Mouse (Mus musculus) heart, embryonic 11.5 days (tissue): ENCODE data around the gene Arhgef15. TPM values are rescaled to one million over a fixed set of nuclear protein-coding genes. Genes with fewer than 3 reads are reported as not detected.
A peak's percentile ranks its signal among the peaks of the same experiment; 100 is the strongest.

Source experiments
- ATAC-seq: fragments of 200-750 bp; cut with Nextera tagmentation; replicated peaks from 2 replicates; pipeline ENCODE4 v1.8.0; 2017; ENCODE audit warnings: moderate library complexity; ENCODE audit not compliant: insufficient number of reproducible peaks, low FRiP score, low TSS enrichment
- H3K27ac ChIP-seq: fragments of 300-500 bp; sonication (generic); 2 replicates; pipeline ENCODE4 v1.5.1; 2014; ENCODE audit warnings: mild to moderate bottlenecking, low read depth, low read length
- H3K27me3 ChIP-seq: fragments of 300-500 bp; sonication (generic); 2 replicates; pipeline ENCODE4 v1.6.1; 2014; ENCODE audit warnings: mild to moderate bottlenecking, low read length, mixed read lengths; ENCODE audit not compliant: control insufficient read depth, insufficient read depth
- H3K36me3 ChIP-seq: fragments of 300-500 bp; sonication (generic); 2 replicates; pipeline ENCODE4 v1.6.1; 2014; ENCODE audit warnings: mild to moderate bottlenecking, low read length, moderate library complexity, mixed read lengths; ENCODE audit not compliant: control insufficient read depth, insufficient read depth
- H3K4me1 ChIP-seq: fragments of 300-500 bp; sonication (generic); 2 replicates; pipeline ENCODE4 v1.6.1; 2014; ENCODE audit warnings: low read length; ENCODE audit not compliant: control insufficient read depth, insufficient read depth
- H3K4me2 ChIP-seq: fragments of 300-500 bp; sonication (generic); 2 replicates; pipeline ENCODE4 v1.6.1; 2014; ENCODE audit warnings: mild to moderate bottlenecking, moderate library complexity
- H3K4me3 ChIP-seq: fragments of 300-500 bp; sonication (generic); 2 replicates; pipeline ENCODE4 v1.5.1; 2014; ENCODE audit warnings: low read depth, low read length
- H3K9ac ChIP-seq: fragments of 300-500 bp; sonication (generic); 2 replicates; pipeline ENCODE4 v1.6.1; 2014; ENCODE audit warnings: mild to moderate bottlenecking, low read depth, low read length, moderate library complexity
- H3K9me3 ChIP-seq: fragments of 300-500 bp; sonication (generic); replicated peaks from 2 replicates; pipeline ENCODE4 v1.6.1; 2016; ENCODE audit warnings: low read length; ENCODE audit not compliant: control insufficient read depth
- WGBS: fragments of 180-500 bp; shearing (Covaris S2); extraction: QIAGEN DNeasy Blood & Tissue Kit; methylation state at CpG from one replicate; pipeline ENCODE4 v1.1.7; 2014; ENCODE audit not compliant: insufficient replicate concordance; 5-methylcytosine and 5-hydroxymethylcytosine counted together
- polyA plus RNA-seq: library from polyadenylated mRNA; unstranded; fragments of >200 nt; fragmentation: Nextera tagmentation; extraction: Ambion mirVana; gene quantifications from 2 replicates; pipeline ENCODE4 v1.2.1, GENCODE M21; 2014

The Arhgef15 gene
- polyA plus RNA-seq, 1 experiment from 2014 or later, result 9.0 TPM

- 0 out of 2 replicates have a peak, but pooled peaks have one; percentile 40 for ATAC-seq
- Histone ChIP-seq H3K27me3 (0 out of 2 replicates have a peak, but pooled peaks cover 2% of the 10 kb centered on the region), H3K4me2 (peak overlapping the region; percentile 68), H3K27ac (no peak overlapping the region), H3K9me3 (no peaks in the 10 kb centered on the region), H3K4me1 (peaks cover 7% of the 10 kb centered on the region; the same call in 1 of the 2 replicates), H3K9ac (peak overlapping the region; percentile 67), H3K36me3 (peaks cover 21% of the 10 kb centered on the region), H3K4me3 (peak overlapping the region; percentile 93)
- 22% methylated on average over 31 of the region's 31 CpGs for WGBS
These were observed 56.5 kb downstream of the Arhgef15 start for GRCm38 (mm10) chr11:68900519-68901350.

DNA sequence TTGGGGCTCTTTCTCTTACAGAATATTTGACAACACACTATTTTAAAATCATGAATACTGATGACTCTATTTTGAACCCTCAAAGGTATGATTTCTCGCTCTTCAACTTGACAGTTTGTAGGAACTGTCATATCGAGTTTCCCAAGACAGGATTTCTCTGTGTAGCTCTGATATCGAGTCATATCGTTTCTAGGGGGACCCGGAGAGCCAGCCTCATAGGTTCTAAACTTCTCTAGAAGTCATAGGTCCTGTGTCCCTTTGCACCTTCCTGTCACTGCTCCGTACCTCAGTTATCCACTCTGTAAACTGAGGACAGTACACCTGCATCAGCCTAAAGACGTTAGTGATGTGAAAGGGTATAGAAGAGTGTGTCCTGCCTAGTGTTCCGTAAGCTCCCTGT lies 57.5 kb downstream of the Arhgef15 start:
- H3K9me3 ChIP-seq, result no peaks in the 10 kb centered on the region
- ATAC-seq, result no peak
- peaks cover 7% of the 10 kb centered on the region; the same call in 1 of the 2 replicates for H3K4me1 ChIP-seq
- H3K36me3 ChIP-seq, result peaks cover 15% of the 10 kb centered on the region
- H3K4me2 ChIP-seq, result no peak overlapping the region
- H3K27ac ChIP-seq, result no peak overlapping the region
- no peak overlapping the region for H3K4me3 ChIP-seq
- 0 out of 2 replicates have a peak, but pooled peaks cover 2% of the 10 kb centered on the region for H3K27me3 ChIP-seq
- WGBS, result 83% methylated on average over 8 of the region's 8 CpGs
- H3K9ac ChIP-seq, result no peak overlapping the region

DNA sequence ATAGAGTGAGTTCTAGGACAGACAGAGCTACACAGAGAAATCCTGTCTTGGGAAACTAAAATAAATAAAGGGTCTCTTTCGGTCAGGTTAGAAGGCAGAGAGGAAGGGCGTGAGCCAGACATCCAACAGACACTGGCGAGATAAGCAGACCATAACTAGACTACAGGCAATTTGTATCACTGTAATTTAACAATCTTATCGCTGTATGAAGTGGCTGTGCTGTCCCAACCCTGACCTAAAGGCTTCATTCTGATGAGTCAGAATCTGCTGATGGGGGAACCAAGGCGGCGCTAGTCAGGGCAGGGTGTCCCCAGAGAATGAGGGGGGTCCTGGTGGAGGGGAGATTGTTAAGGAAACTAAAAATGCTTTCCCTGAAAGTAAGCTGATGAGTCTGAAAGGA lies 58.5 kb downstream of the Arhgef15 start:
- Histone ChIP-seq H3K27me3 (0 out of 2 replicates have a peak, but pooled peaks cover 2% of the 10 kb centered on the region), H3K27ac (no peak overlapping the region), H3K9ac (no peak overlapping the region), H3K36me3 (peaks cover 10% of the 10 kb centered on the region), H3K4me3 (no peak overlapping the region), H3K4me2 (no peak overlapping the region), H3K9me3 (no peaks in the 10 kb centered on the region), H3K4me1 (peaks cover 7% of the 10 kb centered on the region; the same call in 1 of the 2 replicates)
- WGBS, result 65% methylated on average over 6 of the region's 6 CpGs
- no peak for ATAC-seq

- Histone ChIP-seq H3K36me3 (peaks cover under 1% of the 10 kb centered on the region; the same call in 1 of the 2 replicates), H3K4me2 (no peak overlapping the region), H3K27me3 (peaks cover 2% of the 10 kb centered on the region; the same call in 1 of the 2 replicates), H3K9ac (no peak overlapping the region), H3K27ac (no peak overlapping the region), H3K9me3 (no peaks in the 10 kb centered on the region), H3K4me3 (no peak overlapping the region), H3K4me1 (peaks cover 9% of the 10 kb centered on the region; the same call in 1 of the 2 replicates)
- WGBS, result 67% methylated on average over 6 of the region's 6 CpGs
- ATAC-seq, result no peak
These were observed 59.4 kb downstream of the Arhgef15 start for GRCm38 (mm10) chr11:68897838-68898237.

GRCm38 (mm10) chr11:68897120-68897519 lies 60.2 kb downstream of the Arhgef15 start:
- WGBS, result 36% methylated on average over 4 of the region's 4 CpGs
- ATAC-seq, result no peak
- H3K27me3 ChIP-seq, result peaks cover 2% of the 10 kb centered on the region; the same call in 1 of the 2 replicates

GRCm38 (mm10) chr11:68896247-68896646 lies 61.0 kb downstream of the Arhgef15 start:
- no peak overlapping the region for H3K9ac ChIP-seq
- H3K4me2 ChIP-seq, result no peak overlapping the region
- peaks cover 2% of the 10 kb centered on the region; the same call in 1 of the 2 replicates for H3K27me3 ChIP-seq

More at GRCm38 (mm10) chr11:68897120-68897519, 60.2 kb downstream of the Arhgef15 start:
- H3K9me3 ChIP-seq, result no peaks in the 10 kb centered on the region
- no peaks in the 10 kb centered on the region for H3K36me3 ChIP-seq
- no peak overlapping the region for H3K4me2 ChIP-seq
- H3K4me1 ChIP-seq, result peaks cover 7% of the 10 kb centered on the region; the same call in 1 of the 2 replicates
- no peak overlapping the region for H3K9ac ChIP-seq
- H3K4me3 ChIP-seq, result no peak overlapping the region
- H3K27ac ChIP-seq, result no peak overlapping the region

GRCm38 (mm10) chr11:68893911-68894464 lies 63.3 kb downstream of the Arhgef15 start:
- Histone ChIP-seq H3K4me1 (peaks cover 7% of the 10 kb centered on the region; the same call in 1 of the 2 replicates), H3K36me3 (no peaks in the 10 kb centered on the region), H3K4me2 (no peak overlapping the region), H3K9ac (peak overlapping the region; percentile 39; the same call in 1 of the 2 replicates), H3K27ac (no peak overlapping the region), H3K4me3 (no peak overlapping the region), H3K9me3 (no peaks in the 10 kb centered on the region), H3K27me3 (no peaks in the 10 kb centered on the region; the same call in 1 of the 2 replicates)
- 69% methylated on average over 12 of the region's 12 CpGs for WGBS
- no peak for ATAC-seq

More at GRCm38 (mm10) chr11:68896247-68896646, 61.0 kb downstream of the Arhgef15 start:
- Histone ChIP-seq H3K36me3 (no peaks in the 10 kb centered on the region), H3K4me1 (peaks cover 10% of the 10 kb centered on the region; the same call in 1 of the 2 replicates), H3K9me3 (no peaks in the 10 kb centered on the region), H3K27ac (no peak overlapping the region), H3K4me3 (no peak overlapping the region)
- ATAC-seq, result no peak
- 83% methylated on average over 5 of the region's 5 CpGs for WGBS
